Mouse (Mus musculus) embryonic fibroblast, embryonic 13.5 days (primary cell): Measurements from ENCODE around the gene Dazap1. TPM values are rescaled to one million over a fixed set of nuclear protein-coding genes. Genes with fewer than 3 reads are reported as not detected.
A peak's percentile ranks its signal among the peaks of the same experiment; 100 is the strongest.

Experiments
- H3K27ac ChIP-seq: 2 replicates; pipeline ENCODE4 v1.5.1; 2012; ENCODE audit warnings: low read length, control low read depth, inconsistent platforms; ENCODE audit not compliant: insufficient read depth
- H3K4me1 ChIP-seq: 2 replicates; pipeline ENCODE4 v1.6.1; 2011; ENCODE audit warnings: low read length; ENCODE audit not compliant: control insufficient read depth, insufficient read depth
- H3K4me3 ChIP-seq: 2 replicates; pipeline ENCODE4 v1.5.1; 2011; ENCODE audit warnings: mild to moderate bottlenecking, control low read depth, low read length; ENCODE audit not compliant: insufficient read depth
- CTCF ChIP-seq: IDR thresholded peaks from 2 replicates; pipeline ENCODE4 v1.5.1; 2011; ENCODE audit warnings: mild to moderate bottlenecking, control low read depth, low read length, moderate library complexity, borderline replicate concordance; ENCODE audit not compliant: insufficient read depth
- POLR2A ChIP-seq: IDR thresholded peaks from 2 replicates; pipeline ENCODE4 v1.6.1; 2011; ENCODE audit warnings: low read depth, mild to moderate bottlenecking, control low read depth, low read length, moderate library complexity
- polyA plus RNA-seq: library from polyadenylated mRNA; stranded (reverse); fragments of >200 nt; gene quantifications from 2 replicates; pipeline ENCODE4 v1.2.4, GENCODE M21; 2011; ENCODE audit warnings: low read depth; ENCODE audit not compliant: missing spikeins, insufficient read length

The Dazap1 gene
- polyA plus RNA-seq, 1 experiment = 142 TPM

DNA sequence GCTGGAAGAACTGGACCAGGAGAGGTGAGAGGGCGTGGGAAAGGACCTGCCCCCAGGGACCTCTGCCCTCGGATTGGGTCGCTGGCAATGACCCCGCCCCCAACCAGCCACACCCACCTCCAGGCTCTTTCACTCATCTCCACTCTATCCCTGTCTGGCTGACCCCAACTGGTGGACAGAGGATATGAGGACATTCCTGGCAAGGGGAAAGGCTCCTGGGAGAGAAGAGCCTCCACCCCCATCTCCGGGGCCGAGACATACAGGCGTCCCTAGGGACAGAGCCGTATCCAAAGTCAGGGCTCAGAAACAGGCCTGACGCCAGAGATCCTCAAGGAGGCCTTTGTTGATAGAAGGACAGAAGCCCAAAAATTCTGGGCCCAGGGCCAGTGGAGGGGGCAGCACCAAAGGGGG is 41.2 kb downstream of the Dazap1 start:
- Histone ChIP-seq H3K4me3 (no peak overlapping the region), H3K4me1 (no peaks in the 10 kb centered on the region), H3K27ac (no peak overlapping the region)
- TF ChIP-seq CTCF = no peak

DNA sequence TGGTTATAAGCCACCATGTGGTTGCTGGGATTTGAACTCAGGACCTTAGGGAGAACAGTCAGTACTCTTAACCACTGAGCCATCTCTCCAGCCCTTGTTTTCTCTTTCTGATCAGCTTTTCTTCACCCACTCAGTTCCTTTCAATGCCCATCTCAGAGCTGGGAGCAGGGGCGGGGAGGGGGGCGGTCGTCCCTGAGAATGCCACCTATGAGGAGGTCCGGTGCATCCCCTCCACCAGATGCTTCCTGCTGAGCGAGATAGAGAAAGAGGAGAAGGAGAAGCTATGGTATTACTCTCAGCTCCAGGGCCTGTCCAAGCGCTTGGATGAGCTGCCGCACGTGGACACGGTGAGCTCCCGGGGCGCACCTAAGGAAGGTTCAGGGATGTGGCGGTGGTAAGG is 43.2 kb downstream of the Dazap1 start:
- Histone ChIP-seq H3K4me3 (no peak overlapping the region), H3K4me1 (no peaks in the 10 kb centered on the region), H3K27ac (no peak overlapping the region)
- TF ChIP-seq POLR2A = no peak
- no peak for TF ChIP-seq CTCF

DNA sequence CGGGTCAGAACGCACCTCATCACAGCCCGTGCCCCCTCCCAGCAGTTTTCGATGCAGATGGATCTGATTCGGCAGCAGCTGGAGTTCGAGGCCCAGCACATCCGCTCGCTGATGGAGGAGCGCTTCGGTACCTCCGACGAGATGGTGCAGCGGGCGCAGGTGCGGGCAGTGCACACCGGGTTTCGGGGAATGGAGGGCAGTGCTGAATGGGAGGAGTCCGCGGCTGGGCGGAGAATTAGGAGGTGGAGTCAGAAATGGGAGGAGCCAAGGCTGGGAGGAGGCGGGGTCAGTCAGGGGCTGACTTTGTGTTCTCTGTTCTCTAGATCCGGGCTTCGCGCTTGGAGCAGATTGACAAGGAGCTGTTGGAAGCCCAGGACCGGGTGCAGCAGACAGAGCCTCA is 43.6 kb downstream of the Dazap1 start:
- Histone ChIP-seq H3K27ac (no peak overlapping the region), H3K4me3 (no peak overlapping the region), H3K4me1 (no peaks in the 10 kb centered on the region)
- no peak for TF ChIP-seq CTCF
- no peak for TF ChIP-seq POLR2A

DNA sequence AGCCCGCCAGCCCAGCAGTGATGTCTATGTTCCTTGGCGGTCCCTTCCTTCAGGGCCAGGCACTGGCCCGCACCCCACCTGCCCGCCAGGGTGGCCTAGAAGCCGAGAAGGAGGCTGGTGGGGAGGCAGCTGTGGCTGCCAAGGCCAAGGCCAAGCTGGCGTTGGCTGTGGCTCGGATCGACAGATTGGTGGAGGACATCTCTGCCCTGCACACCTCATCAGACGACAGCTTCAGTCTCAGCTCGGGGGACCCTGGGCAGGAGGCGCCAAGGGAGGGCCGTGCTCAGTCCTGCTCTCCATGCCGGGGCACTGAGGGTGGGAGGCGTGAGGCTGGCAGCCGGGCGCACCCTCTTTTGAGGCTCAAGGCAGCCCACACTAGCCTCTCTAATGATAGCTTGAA is 50.3 kb downstream of the Dazap1 start:
- Histone ChIP-seq H3K27ac (no peak overlapping the region), H3K4me1 (no peaks in the 10 kb centered on the region; the same call in 1 of the 2 replicates), H3K4me3 (no peak overlapping the region)
- TF ChIP-seq POLR2A (no peak), CTCF (no peak)

DNA sequence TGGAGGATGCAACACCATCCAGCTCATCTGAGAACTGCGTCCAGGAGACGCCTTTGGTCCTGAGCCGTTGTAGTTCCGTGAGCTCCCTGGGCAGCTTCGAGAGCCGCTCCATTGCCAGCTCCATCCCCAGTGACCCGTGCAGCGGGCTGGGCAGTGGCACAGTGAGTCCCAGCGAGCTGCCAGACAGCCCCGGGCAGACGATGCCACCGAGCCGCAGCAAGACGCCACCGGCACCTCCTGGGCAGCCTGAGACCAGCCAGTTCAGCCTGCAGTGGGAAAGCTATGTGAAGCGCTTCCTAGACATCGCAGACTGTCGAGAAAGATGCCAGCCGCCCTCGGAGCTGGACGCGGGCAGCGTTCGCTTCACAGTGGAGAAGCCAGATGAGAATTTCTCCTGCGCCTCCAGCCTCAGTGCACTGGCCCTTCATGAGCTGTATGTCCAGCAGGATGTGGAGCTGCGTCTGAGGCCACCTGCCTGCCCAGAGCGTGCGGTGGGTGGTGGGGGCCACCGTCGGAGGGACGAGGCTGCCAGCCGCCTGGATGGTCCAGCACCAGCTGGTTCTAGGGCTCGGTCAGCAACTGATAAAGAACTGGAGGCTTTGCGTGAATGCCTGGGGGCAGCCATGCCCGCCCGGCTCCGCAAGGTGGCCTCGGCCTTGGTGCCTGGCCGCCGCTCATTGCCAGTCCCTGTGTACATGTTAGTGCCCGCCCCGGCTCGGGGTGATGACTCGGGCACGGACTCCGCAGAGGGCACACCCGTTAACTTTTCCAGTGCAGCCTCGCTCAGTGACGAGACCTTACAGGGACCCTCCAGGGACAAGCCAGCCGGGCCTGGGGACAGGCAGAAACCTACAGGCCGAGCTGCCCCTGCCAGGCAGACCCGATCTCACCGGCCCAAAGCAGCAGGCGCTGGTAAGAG is 51.6 kb downstream of the Dazap1 start:
- Histone ChIP-seq H3K4me1 (no peaks in the 10 kb centered on the region; the same call in 1 of the 2 replicates), H3K27ac (no peak overlapping the region), H3K4me3 (no peak overlapping the region)
- TF ChIP-seq POLR2A (no peak), CTCF (no peak)

DNA sequence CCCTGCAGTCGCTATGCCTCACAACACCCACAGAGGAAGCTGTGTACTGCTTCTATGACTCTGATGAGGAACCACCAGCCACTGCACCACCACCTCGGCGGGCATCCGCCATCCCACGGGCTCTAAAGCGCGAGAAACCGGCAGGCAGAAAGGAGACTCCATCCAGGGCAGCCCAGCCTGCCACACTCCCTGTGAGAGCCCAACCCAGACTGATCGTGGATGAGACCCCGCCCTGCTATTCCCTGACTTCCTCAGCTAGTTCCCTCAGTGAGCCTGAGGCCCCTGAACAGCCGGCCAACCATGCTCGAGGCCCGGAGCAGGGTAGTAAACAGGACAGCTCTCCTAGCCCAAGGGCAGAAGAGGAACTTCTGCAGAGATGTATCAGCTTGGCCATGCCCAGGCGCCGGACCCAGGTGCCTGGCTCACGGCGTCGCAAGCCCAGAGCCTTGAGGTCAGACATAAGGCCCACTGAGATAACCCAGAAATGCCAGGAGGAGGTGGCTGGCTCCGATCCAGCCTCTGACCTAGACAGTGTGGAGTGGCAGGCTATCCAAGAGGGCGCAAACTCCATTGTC is 52.4 kb downstream of the Dazap1 start:
- TF ChIP-seq POLR2A = no peak
- no peak for TF ChIP-seq CTCF

DNA sequence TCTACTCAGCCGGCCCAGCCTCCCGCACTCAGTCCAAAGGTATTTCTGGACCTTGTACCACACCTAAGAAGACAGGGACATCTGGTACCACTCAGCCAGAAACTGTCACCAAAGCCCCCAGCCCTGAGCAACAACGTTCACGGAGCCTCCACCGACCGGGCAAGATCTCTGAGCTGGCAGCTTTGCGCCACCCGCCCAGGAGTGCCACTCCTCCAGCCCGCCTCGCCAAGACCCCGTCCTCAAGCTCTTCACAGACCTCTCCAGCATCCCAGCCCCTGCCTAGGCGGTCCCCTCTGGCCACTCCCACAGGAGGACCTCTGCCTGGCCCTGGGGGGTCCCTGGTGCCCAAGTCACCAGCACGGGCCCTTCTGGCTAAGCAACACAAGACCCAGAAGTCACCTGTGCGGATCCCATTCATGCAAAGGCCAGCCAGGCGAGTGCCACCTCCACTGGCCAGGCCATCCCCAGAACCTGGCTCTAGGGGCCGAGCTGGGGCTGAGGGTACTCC is 53.3 kb downstream of the Dazap1 start:
- no peak overlapping the region for H3K27ac ChIP-seq
- H3K4me1 ChIP-seq = no peaks in the 10 kb centered on the region; the same call in 1 of the 2 replicates
- TF ChIP-seq CTCF (no peak), POLR2A (no peak)
- H3K4me3 ChIP-seq = no peak overlapping the region

More for the DNA sequence above, 52.4 kb downstream of the Dazap1 start:
- no peaks in the 10 kb centered on the region; the same call in 1 of the 2 replicates for H3K4me1 ChIP-seq
- no peak overlapping the region for H3K27ac ChIP-seq
- no peak overlapping the region for H3K4me3 ChIP-seq

DNA sequence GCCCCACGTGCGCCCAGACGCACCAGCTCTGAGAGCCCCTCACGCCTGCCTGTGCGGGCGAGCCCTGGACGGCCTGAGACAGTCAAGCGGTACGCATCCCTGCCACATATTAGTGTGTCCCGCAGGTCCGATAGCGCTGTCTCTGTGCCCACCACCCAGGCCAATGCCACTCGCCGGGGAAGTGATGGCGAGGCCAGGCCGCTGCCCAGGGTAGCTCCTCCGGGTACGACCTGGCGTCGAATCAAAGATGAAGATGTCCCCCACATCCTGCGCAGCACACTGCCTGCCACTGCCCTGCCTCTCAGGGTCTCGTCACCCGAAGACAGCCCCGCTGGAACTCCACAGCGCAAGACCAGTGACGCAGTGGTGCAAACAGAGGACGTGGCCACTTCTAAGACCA is 54.0 kb downstream of the Dazap1 start:
- Histone ChIP-seq H3K4me1 (no peaks in the 10 kb centered on the region; the same call in 1 of the 2 replicates), H3K4me3 (no peak overlapping the region), H3K27ac (no peak overlapping the region)
- TF ChIP-seq CTCF (no peak), POLR2A (no peak)

DNA sequence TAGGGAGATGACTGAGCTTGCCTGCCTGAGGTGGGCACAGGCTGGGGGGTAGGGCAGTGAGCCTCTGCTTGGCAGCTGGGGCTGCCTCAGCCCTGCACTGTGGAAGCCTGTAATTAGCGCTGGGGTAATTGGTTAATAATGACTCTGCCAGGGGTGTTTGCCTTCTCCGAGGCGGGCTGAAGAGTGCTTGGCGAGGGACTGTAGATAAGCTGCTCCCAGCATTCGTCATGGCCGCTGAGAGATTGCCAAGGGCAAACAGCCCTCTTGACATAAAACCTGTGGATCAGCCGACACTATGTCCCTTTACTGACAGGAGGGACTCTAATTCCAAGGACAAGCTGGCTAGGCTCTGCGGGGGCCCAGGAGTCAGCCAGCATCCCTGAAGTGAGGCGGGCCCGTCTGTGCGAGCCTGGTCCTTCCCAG is 55.1 kb downstream of the Dazap1 start:
- TF ChIP-seq CTCF (no peak), POLR2A (peak; percentile 21; the same call in 1 of the 2 replicates)
- H3K4me3 ChIP-seq = no peak overlapping the region
- H3K4me1 ChIP-seq = no peaks in the 10 kb centered on the region; the same call in 1 of the 2 replicates
- no peak overlapping the region for H3K27ac ChIP-seq

DNA sequence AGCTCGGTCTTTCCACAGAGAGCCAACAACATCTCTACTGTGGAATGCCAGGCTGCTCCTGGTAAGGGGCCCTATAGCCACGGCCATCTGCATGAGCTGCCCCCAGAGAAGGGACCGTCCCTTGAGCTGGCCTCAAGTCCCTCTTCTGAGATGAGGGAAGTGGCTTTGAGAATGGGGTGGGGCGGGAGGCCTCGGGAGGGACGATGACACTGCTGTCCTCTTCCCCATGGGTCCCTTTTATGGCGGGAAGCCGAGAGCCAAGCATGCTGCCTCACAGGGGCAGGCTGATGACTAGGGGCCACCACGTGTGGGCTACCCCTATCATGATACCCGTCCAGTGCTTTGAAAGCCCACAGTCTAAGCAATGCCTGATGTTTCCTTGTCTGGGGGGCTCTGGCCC is 55.7 kb downstream of the Dazap1 start:
- Histone ChIP-seq H3K4me3 (no peak overlapping the region), H3K4me1 (no peaks in the 10 kb centered on the region; the same call in 1 of the 2 replicates), H3K27ac (no peak overlapping the region)
- TF ChIP-seq CTCF = no peak
- no peak for TF ChIP-seq POLR2A
